Mouse (Mus musculus) neural tube, embryonic 15.5 days (tissue): ENCODE measurements at regions not wholly inside any gene's neighbourhood (a gene's known extent, or its start where the extent isn't known, plus 50 kb on each side); places are given as distances from the start of the nearest gene placed in this dataset.

Experiments
- ATAC-seq: fragments of 200-750 bp; cut with Nextera tagmentation; 2 replicates; pipeline ENCODE4 v1.8.0; 2017; ENCODE audit warnings: mild to moderate bottlenecking, moderate TSS enrichment, moderate library complexity; ENCODE audit not compliant: low FRiP score
- H3K27ac ChIP-seq: fragments of 300-500 bp; sonication (generic); replicated peaks from 2 replicates; pipeline ENCODE4 v1.5.1; 2015; ENCODE audit warnings: mild to moderate bottlenecking, inconsistent platforms
- H3K27me3 ChIP-seq: fragments of 300-500 bp; sonication (generic); replicated peaks from 2 replicates; pipeline ENCODE4 v1.6.1; 2015; ENCODE audit warnings: inconsistent platforms
- H3K36me3 ChIP-seq: fragments of 300-500 bp; sonication (generic); 2 replicates; pipeline ENCODE4 v1.6.1; 2015; ENCODE audit warnings: inconsistent platforms
- H3K4me1 ChIP-seq: fragments of 300-500 bp; sonication (generic); 2 replicates; pipeline ENCODE4 v1.6.1; 2015; ENCODE audit warnings: inconsistent platforms
- H3K4me2 ChIP-seq: fragments of 300-500 bp; sonication (generic); 2 replicates; pipeline ENCODE4 v1.6.1; 2015; ENCODE audit warnings: inconsistent platforms, mild to moderate bottlenecking, moderate library complexity
- H3K4me3 ChIP-seq: fragments of 300-500 bp; sonication (generic); replicated peaks from 2 replicates; pipeline ENCODE4 v1.5.1; 2015; ENCODE audit warnings: mild to moderate bottlenecking, inconsistent platforms
- H3K9ac ChIP-seq: fragments of 300-500 bp; sonication (generic); replicated peaks from 2 replicates; pipeline ENCODE4 v1.6.1; 2015; ENCODE audit warnings: mild to moderate bottlenecking, inconsistent platforms
- H3K9me3 ChIP-seq: fragments of 300-500 bp; sonication (generic); replicated peaks from 2 replicates; pipeline ENCODE4 v1.6.1; 2016; ENCODE audit warnings: inconsistent platforms
- WGBS: fragments of 180-500 bp; shearing (Covaris S2); methylation state at CpG from one replicate; pipeline ENCODE4 v1.1.7; 2015; ENCODE audit warnings: mixed read lengths; 5-methylcytosine and 5-hydroxymethylcytosine counted together

DNA sequence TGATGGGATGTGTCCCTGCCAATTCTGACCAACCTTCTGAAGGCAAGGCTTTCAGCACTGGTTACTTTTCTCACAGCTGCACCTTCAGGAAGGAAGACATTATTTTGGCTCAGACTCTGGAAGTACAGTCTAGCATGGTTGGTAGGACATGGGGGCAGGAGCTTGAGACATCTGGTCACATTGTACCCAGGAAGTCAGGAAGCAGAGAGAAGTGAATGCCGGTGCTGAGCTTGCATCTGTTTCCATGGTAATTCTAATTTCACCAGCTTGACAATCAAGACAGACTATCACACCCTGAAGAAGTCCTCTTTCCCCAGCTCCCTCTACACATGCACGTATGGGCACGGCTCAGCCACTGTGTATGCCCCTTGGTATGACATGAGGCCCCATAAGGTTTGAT, 210.6 kb downstream of the Cyp26b1 start:
- H3K9ac ChIP-seq = no peak overlapping the region
- H3K4me3 ChIP-seq = no peak overlapping the region
- ATAC-seq = no peak
- H3K27me3 ChIP-seq = no peaks in the 10 kb centered on the region; the same call in 1 of the 2 replicates
- no peaks in the 10 kb centered on the region for H3K4me1 ChIP-seq
- H3K9me3 ChIP-seq = no peaks in the 10 kb centered on the region
- 81% methylated on average over 3 of the region's 3 CpGs for WGBS
- H3K4me2 ChIP-seq = no peak overlapping the region
- no peak overlapping the region for H3K27ac ChIP-seq
- no peaks in the 10 kb centered on the region for H3K36me3 ChIP-seq

DNA sequence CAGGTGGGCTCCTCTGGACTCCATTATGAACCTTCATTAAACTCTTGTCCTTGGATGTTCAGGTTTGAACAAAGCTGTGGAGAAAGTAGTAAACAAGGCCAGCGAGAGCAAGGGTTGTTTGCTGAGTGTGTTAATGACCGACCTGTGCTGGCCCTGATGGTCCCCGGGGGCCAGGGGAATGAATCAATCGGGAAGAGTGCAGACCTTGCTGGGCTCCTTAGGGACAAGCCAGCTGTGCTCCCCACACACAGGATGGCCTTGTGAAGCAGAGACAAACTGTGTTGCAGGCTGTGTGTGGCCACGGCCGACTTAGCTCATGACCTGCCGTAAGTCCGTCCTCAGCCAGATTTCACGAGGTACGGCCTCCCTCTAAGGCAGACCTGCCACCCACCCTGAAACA, 212.1 kb downstream of the Cyp26b1 start:
- Histone ChIP-seq H3K4me1 (no peaks in the 10 kb centered on the region), H3K4me3 (no peak overlapping the region), H3K36me3 (no peaks in the 10 kb centered on the region), H3K9me3 (no peaks in the 10 kb centered on the region), H3K4me2 (no peak overlapping the region), H3K27ac (no peak overlapping the region), H3K9ac (no peak overlapping the region), H3K27me3 (no peaks in the 10 kb centered on the region; the same call in 1 of the 2 replicates)
- ATAC-seq = no peak
- 85% methylated on average over 10 of the region's 10 CpGs for WGBS

DNA sequence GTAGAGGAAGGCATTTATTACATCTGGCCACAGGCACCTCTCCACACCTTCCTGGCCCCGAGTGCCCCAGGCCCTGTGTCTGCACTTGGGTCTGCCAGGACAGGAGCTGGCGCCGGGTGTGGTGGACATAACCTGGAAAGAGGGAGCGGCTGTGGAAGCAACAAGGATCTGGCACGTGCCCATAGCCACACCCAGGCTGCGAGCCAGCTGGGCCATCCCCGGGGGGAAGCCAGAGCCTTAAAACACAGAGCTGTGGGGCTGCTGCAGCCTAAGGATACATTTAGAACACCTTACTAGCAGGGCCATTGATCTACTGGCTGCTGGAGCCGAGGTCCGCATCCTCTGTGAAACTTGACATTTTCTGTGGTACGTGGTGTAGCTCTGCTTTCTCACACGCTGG, 217.0 kb downstream of the Cyp26b1 start:
- no peak overlapping the region for H3K9ac ChIP-seq
- no peak for ATAC-seq
- no peaks in the 10 kb centered on the region for H3K4me1 ChIP-seq
- H3K27ac ChIP-seq = no peak overlapping the region
- no peaks in the 10 kb centered on the region for H3K9me3 ChIP-seq
- no peaks in the 10 kb centered on the region for H3K27me3 ChIP-seq
- H3K4me2 ChIP-seq = no peak overlapping the region
- H3K4me3 ChIP-seq = no peak overlapping the region
- H3K36me3 ChIP-seq = no peaks in the 10 kb centered on the region
- WGBS = 86% methylated on average over 11 of the region's 11 CpGs

DNA sequence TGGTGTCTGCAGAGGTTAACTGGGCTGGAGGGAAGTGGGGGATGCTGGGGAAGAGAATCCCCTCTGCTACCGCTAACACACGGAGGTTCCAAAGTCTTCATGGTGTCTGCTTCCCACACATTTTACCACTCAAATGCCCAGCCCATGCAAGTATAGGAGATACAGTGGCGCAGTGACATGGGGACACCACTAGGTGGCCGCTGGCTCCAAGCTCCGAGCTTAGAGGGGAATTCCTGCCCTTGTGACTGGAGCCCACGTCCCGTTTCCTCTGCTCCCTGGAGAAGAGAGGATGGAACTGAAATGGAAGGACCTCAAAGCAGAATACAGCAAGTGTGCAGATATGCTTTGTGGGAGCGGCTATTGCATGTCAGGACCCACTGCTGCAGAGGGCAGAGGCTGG, 218.2 kb downstream of the Cyp26b1 start:
- H3K36me3 ChIP-seq = no peaks in the 10 kb centered on the region
- no peak overlapping the region for H3K4me3 ChIP-seq
- H3K9ac ChIP-seq = no peak overlapping the region
- H3K27ac ChIP-seq = no peak overlapping the region
- no peaks in the 10 kb centered on the region for H3K27me3 ChIP-seq
- H3K4me1 ChIP-seq = no peaks in the 10 kb centered on the region
- 22% methylated on average over 8 of the region's 8 CpGs for WGBS
- no peak for ATAC-seq
- no peaks in the 10 kb centered on the region for H3K9me3 ChIP-seq
- no peak overlapping the region for H3K4me2 ChIP-seq

DNA sequence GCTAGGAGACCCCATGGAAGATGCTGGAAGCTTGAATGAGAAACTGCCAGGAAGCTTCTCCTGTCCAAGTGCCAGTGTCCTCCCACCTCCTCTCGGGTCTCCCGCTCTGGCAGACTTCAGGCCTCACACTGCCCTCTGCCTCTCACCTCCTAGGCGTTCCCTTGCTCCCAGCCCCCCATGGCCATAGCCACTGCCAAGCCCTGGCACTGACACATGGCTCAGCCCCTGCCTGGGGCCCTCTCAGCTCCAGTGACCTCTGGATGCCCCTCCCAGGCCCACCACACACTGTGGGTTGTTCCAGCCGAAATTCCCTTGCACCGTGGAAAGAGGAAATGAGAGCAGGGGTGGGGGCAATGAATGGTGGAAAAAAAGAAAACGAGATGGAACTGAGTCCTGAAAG, 227.3 kb downstream of the Cyp26b1 start:
- 41% methylated on average over 6 of the region's 6 CpGs for WGBS
- H3K27me3 ChIP-seq = no peaks in the 10 kb centered on the region
- H3K4me2 ChIP-seq = no peak overlapping the region
- ATAC-seq = no peak
- H3K27ac ChIP-seq = no peak overlapping the region
- H3K9ac ChIP-seq = no peak overlapping the region
- 0 out of 2 replicates have a peak, but pooled peaks cover 2% of the 10 kb centered on the region for H3K4me1 ChIP-seq
- no peaks in the 10 kb centered on the region for H3K9me3 ChIP-seq
- no peak overlapping the region for H3K4me3 ChIP-seq
- H3K36me3 ChIP-seq = no peaks in the 10 kb centered on the region

DNA sequence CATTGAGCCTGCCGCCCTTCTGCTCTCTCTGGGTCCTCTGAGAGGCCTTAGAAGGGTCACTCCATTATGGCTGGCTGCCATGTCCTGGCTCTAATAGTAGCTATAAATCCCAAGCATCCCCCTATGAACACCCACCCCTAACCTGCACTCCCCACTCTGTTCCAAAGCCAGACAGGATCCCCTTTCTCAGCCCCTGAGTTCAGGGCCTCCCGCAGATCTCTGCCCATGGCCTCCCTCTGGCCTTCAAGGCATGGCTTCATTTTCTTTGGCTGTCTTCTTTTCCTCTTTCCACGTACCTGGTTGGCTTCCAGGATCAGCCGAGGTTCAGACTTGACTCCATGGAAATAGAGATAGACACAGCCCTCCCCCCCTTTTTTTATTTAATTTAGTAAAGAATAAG, 227.8 kb downstream of the Cyp26b1 start:
- Histone ChIP-seq H3K9ac (no peak overlapping the region), H3K27ac (no peak overlapping the region), H3K27me3 (no peaks in the 10 kb centered on the region), H3K4me1 (0 out of 2 replicates have a peak, but pooled peaks cover 2% of the 10 kb centered on the region), H3K36me3 (no peaks in the 10 kb centered on the region), H3K9me3 (no peaks in the 10 kb centered on the region), H3K4me2 (no peak overlapping the region), H3K4me3 (no peak overlapping the region)
- no peak for ATAC-seq
- WGBS = 75% methylated on average over 4 of the region's 4 CpGs

DNA sequence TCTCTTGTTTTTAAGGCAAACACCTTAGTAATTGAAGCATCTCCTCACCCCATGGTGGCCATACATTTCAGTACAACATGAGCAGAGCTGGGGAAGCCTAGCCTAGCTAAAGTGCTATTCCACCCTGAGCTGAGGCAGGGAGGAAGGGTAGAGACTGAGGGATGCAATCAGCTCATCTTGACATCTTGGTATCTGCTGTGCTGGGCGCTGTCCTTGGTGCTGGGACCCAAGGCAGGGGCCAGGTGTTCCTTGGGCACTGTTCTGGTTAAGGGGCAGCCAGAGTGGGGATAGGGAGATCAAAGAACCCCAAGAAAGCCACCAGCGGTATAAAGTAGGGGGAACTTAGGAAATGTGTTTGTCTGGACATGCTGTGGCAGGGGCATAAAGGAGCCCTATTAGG, 228.7 kb downstream of the Cyp26b1 start:
- no peaks in the 10 kb centered on the region for H3K9me3 ChIP-seq
- H3K4me2 ChIP-seq = no peak overlapping the region
- no peak for ATAC-seq
- H3K36me3 ChIP-seq = no peaks in the 10 kb centered on the region
- no peak overlapping the region for H3K4me3 ChIP-seq
- H3K4me1 ChIP-seq = 0 out of 2 replicates have a peak, but pooled peaks cover 2% of the 10 kb centered on the region
- H3K27ac ChIP-seq = no peak overlapping the region
- WGBS = 22% methylated on average over 2 of the region's 2 CpGs
- H3K27me3 ChIP-seq = no peaks in the 10 kb centered on the region
- no peak overlapping the region for H3K9ac ChIP-seq

DNA sequence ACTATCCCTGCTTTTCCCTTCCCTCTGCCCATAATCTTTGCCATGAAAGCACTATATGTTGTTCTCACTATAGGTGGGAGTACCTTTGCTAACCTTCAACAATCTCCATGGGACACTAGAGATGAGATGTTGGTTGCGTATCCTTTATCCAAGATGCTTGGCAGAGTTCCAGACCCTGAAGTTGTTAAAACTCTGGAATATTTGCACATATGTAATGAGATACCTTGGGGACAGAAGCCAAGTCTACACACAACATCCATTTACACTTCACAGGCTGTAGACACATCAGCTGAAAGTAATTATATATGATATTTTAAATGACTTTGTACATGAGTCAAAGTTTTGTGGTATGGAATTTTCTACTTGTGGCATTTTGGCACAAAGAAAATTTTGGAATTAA, 231.4 kb downstream of the Cyp26b1 start:
- Histone ChIP-seq H3K4me1 (0 out of 2 replicates have a peak, but pooled peaks cover 2% of the 10 kb centered on the region), H3K27ac (no peak overlapping the region), H3K4me3 (no peak overlapping the region), H3K27me3 (no peaks in the 10 kb centered on the region), H3K36me3 (no peaks in the 10 kb centered on the region), H3K9ac (no peak overlapping the region), H3K9me3 (no peaks in the 10 kb centered on the region), H3K4me2 (no peak overlapping the region)
- 55% methylated on average over 1 of the region's 1 CpGs for WGBS
- ATAC-seq = no peak

DNA sequence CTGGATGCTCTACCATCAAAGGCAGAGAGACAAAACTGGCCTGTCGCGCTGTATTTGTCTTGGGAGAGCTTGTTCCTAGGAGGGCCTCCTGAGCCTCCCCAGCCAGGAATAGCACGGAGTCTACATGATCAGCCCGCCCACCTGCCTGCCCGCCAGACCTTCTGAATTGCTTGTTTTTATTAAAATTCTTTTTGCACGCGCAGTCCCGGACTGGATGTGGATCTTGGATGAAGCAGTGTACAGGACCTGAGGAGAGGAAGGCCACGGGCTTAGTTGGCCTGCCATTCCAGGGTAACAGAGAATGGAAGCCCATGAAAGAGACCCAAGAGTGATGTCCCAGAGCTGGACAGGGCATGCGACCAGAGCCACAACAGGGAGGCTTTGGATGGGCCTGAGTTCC, 235.8 kb downstream of the Cyp26b1 start:
- H3K4me1 ChIP-seq = no peaks in the 10 kb centered on the region
- ATAC-seq = no peak
- H3K27me3 ChIP-seq = no peaks in the 10 kb centered on the region
- no peak overlapping the region for H3K27ac ChIP-seq
- no peak overlapping the region for H3K9ac ChIP-seq
- no peak overlapping the region for H3K4me2 ChIP-seq
- H3K9me3 ChIP-seq = no peaks in the 10 kb centered on the region
- H3K36me3 ChIP-seq = no peaks in the 10 kb centered on the region
- 90% methylated on average over 10 of the region's 10 CpGs for WGBS
- H3K4me3 ChIP-seq = no peak overlapping the region

DNA sequence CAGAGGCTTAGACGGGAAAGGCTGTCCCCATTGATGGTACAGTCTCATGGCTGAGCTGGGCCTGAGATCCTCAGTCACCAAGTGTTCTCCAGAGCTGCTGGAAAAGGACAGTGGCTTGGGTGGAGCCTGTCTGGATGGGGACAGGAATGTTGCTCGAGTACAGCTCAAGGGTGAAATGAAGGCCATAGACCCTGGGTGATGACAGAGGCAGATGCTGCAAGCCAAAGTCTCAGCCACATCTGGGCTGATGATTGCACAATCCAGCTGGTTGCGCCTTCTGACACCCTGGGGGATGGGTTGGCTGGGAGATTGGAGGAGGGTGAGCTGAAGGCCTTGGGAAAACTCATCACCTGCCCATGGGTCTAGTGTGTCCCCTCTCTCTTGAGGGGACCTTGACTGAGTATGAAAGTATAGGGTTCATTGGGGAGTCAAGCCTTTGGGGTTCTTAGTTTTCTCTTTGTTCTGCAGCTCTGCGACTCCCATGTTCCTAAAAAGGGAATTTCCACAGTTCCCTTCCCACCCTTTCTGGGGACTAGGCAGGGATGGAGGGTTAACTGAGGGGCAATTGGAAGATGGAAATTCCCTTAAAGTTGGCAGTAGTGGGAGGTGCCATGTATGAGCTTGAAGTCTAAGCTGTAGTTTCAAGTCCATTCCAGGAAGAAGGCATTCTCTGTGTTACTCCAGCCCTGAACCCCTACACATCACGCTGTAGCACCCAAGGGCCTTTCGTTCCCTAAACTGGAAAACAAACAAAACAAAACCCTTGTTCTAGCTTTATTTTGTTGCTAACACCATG, 240.1 kb downstream of the Cyp26b1 start:
- no peak overlapping the region for H3K4me3 ChIP-seq
- no peaks in the 10 kb centered on the region for H3K36me3 ChIP-seq
- H3K4me2 ChIP-seq = no peak overlapping the region
- no peaks in the 10 kb centered on the region for H3K9me3 ChIP-seq
- H3K27me3 ChIP-seq = no peaks in the 10 kb centered on the region
- no peaks in the 10 kb centered on the region for H3K4me1 ChIP-seq
- WGBS = 90% methylated on average over 6 of the region's 6 CpGs
- no peak overlapping the region for H3K9ac ChIP-seq
- H3K27ac ChIP-seq = no peak overlapping the region
- no peak for ATAC-seq

DNA sequence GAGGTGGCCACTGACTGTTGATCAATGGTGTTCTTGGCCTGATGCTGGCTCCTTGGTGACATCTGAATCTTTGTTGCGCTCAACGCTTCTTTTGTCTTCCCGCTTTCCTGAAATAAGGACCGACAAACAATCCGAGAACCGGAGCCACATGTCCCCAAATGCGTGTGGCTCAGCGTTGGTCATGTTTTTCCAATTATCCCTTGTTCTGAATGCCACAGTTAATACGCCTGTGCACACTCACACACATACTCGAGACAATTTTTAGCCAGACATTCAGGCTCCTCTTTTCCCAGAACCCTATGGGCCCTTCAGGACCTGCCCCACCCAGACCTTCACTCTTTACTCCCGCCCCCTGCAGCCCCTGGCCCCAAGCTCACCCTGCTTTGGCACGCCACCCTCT, 248.8 kb downstream of the Cyp26b1 start:
- 95% methylated on average over 12 of the region's 12 CpGs for WGBS

DNA sequence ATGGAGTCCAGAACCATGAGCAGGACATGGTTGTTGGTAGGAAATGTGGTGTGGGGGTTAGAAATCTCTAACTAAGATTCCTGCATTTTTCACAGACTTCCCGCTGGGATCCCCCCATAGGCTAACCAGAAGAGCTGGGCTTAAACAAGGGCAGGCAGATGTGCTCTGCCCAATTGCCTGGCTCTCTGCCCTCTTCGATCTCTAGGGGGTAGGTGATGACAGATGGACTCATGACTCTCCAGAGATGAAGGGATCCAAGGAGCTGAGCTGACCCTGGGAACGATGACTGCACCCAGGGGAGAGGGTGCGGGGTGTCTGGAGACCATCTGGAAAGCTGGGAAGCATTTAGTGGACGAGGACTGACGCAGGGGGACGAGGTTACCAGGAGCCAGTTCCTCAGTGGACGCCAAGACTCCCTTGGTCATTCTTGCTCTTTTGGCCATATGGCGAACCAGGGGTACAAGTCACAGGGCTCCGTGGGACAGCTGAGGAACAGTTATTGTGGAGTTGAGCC, 260.0 kb downstream of the Cyp26b1 start:
- H3K4me2 ChIP-seq = no peak overlapping the region

More for the DNA sequence above, 248.8 kb downstream of the Cyp26b1 start:
- H3K4me1 ChIP-seq = no peaks in the 10 kb centered on the region
- H3K4me2 ChIP-seq = no peak overlapping the region
- no peak for ATAC-seq
- no peaks in the 10 kb centered on the region for H3K9me3 ChIP-seq
- no peaks in the 10 kb centered on the region for H3K27me3 ChIP-seq
- H3K4me3 ChIP-seq = no peak overlapping the region
- no peak overlapping the region for H3K9ac ChIP-seq
- no peaks in the 10 kb centered on the region for H3K36me3 ChIP-seq
- no peak overlapping the region for H3K27ac ChIP-seq

More for the DNA sequence above, 260.0 kb downstream of the Cyp26b1 start:
- Histone ChIP-seq H3K9ac (no peak overlapping the region), H3K4me1 (no peaks in the 10 kb centered on the region), H3K27me3 (no peaks in the 10 kb centered on the region), H3K27ac (no peak overlapping the region), H3K9me3 (no peaks in the 10 kb centered on the region), H3K4me3 (no peak overlapping the region), H3K36me3 (no peaks in the 10 kb centered on the region)
- ATAC-seq = no peak
- WGBS = 90% methylated on average over 10 of the region's 10 CpGs
